Mouse (Mus musculus): ENCODE measurements at regions not wholly inside any gene's neighbourhood (a gene's known extent, or its start where the extent isn't known, plus 50 kb on each side); places are given as distances from the start of the nearest gene placed in this dataset.
"Not testable (repeated sequence)": the region's sequence is repeated elsewhere in the genome, so short reads cannot be mapped to it uniquely, and the experiment has no call there.

DNA sequence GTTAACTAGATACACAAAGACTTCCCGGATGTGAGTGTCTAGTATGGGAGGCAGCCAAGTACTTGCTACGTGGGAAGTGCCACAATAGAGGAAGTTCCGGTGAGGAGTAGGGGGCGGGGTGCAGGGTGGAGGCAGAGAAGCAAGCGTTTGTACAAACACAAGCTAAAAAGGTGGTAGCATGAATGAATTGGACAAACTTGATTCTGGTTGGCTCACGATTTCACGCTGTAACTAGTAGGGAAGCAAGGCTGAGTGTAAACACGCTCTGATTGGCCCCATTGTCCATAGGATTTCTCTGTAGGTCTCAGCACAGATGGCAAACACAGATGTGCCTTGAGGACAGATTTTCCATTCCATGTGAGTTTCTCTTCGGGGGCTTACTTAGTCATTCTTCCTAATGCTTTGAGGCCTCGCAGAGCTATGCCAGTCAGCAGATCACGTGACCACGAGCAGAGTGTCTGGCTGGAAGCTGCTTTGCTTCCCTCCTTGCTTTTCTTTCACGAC is 76.6 kb upstream of the Ptgfr start:
- no peak for DNase-seq
- no peaks in the 10 kb centered on the region for H3K4me1 ChIP-seq (ENCODE audit: control insufficient read depth, insufficient read depth, low read length)
- WGBS = 47% methylated on average over 13 of the region's 13 CpGs
- no peak overlapping the region for H3K27ac ChIP-seq (ENCODE audit: insufficient read depth, low read length)
- H3K27me3 ChIP-seq (ENCODE audit: control insufficient read depth, insufficient read depth, low read length) = no peaks in the 10 kb centered on the region
- TF ChIP-seq CTCF (IDR thresholded peaks at IDR 0.05; ENCODE audit: borderline replicate concordance, insufficient read depth, low read depth, low read length) = no peak
- no peak for TF ChIP-seq POLR2A (IDR thresholded peaks at IDR 0.05; ENCODE audit: borderline replicate concordance, insufficient read depth, low read length)
- H3K4me3 ChIP-seq (replicated peaks; ENCODE audit: insufficient read depth, low read depth, low read length) = no peak overlapping the region

DNA sequence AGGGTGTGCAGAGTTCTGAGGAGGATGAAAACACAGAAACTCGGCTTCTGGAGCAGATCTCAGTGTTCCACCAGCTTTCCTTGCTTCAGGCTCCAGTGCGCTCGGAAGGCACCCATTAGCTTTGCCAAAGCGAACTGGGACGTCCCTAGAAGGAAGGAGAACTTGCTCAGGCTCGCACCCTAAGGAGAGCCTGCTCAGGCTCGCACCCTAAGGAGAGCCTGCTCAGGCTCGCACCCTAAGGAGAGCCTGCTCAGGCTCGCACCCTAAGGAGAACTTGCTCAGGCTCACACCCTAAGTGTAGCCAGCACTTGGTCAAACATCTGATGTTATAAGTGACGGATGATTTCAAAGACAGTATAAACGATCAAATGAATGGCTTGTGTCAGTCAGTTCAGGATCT is 74.9 kb upstream of the Ptgfr start:
- not testable (repeated sequence) for H3K27ac ChIP-seq (ENCODE audit: insufficient read depth, low read length); DNase-seq; H3K4me1 ChIP-seq (ENCODE audit: control insufficient read depth, insufficient read depth, low read length); H3K27me3 ChIP-seq (ENCODE audit: control insufficient read depth, insufficient read depth, low read length); H3K4me3 ChIP-seq (replicated peaks; ENCODE audit: insufficient read depth, low read depth, low read length)
- whole genome bisulfite sequencing = 70% methylated on average over 11 of the region's 11 CpGs

DNA sequence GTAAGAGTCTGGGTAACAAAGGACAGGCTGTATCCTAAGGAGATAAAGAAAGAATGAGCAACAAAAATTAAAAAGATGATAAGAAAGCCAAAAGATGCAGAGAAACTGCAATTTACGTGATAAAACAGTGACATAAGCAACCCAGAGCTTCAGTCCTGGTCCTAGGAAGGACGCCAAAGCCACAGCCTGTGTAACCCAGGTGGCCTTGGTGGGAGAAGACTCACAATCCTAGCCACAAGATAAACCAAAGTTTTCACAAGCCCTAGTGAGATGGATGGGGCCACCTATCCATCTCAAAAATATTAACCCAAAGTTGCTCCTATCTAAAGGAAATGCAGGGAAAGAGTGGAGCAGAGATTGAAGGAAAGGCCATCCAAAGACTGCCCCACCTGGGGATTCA is 73.4 kb upstream of the Ptgfr start:
- DNase-seq = no peak
- 87% methylated on average over 2 of the region's 2 CpGs for WGBS
- Histone ChIP-seq H3K4me1 (ENCODE audit: control insufficient read depth, insufficient read depth, low read length) (no peaks in the 10 kb centered on the region), H3K27me3 (ENCODE audit: control insufficient read depth, insufficient read depth, low read length) (no peaks in the 10 kb centered on the region), H3K4me3 (replicated peaks; ENCODE audit: insufficient read depth, low read depth, low read length) (no peak overlapping the region), H3K27ac (ENCODE audit: insufficient read depth, low read length) (no peak overlapping the region)
- TF ChIP-seq POLR2A (IDR thresholded peaks at IDR 0.05; ENCODE audit: borderline replicate concordance, insufficient read depth, low read length) (no peak), CTCF (IDR thresholded peaks at IDR 0.05; ENCODE audit: borderline replicate concordance, insufficient read depth, low read depth, low read length) (no peak)

DNA sequence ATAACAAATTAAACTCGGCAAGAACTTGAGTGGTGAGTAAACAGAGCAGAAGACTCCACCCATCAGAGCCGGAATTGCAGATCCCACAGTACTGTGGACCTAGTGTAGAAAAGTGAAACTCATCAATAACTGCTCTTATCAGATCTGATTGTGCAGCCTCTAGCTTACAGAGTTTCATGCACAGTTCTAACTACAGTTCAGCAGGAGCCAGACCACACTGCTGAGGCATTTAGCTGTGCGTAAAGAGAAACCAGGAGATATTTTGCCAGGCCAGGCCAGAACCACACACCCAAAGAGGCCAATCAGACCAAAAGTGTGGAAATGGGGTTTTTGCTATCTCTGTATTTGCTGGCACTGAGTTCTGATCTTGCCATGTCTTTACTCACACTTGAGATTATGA is 71.9 kb upstream of the Ptgfr start:
- no peak overlapping the region for H3K4me3 ChIP-seq (replicated peaks; ENCODE audit: insufficient read depth, low read depth, low read length)
- H3K4me1 ChIP-seq (ENCODE audit: control insufficient read depth, insufficient read depth, low read length) = no peaks in the 10 kb centered on the region
- TF ChIP-seq CTCF (IDR thresholded peaks at IDR 0.05; ENCODE audit: borderline replicate concordance, insufficient read depth, low read depth, low read length) (no peak), POLR2A (IDR thresholded peaks at IDR 0.05; ENCODE audit: borderline replicate concordance, insufficient read depth, low read length) (no peak)

DNA sequence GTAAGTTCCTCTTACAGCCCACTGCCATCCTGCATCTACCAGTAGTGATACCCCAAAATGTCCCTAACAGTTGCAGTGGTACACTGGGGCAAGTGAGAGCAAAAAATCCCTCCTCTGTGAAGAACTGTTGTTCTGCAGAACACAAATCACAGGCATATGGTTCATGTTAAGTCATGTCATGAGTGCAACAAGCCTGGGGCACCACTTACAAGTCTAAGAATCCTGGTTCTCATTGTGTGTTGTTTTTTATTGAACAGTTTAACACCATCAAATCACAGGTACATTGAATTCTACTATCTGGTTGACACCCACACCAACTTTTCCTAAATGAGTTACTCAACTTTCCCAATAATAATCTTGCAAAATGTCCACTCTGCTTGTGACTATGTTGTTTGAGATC is 71.5 kb upstream of the Ptgfr start:
- no peak for TF ChIP-seq CTCF (IDR thresholded peaks at IDR 0.05; ENCODE audit: borderline replicate concordance, insufficient read depth, low read depth, low read length)
- TF ChIP-seq POLR2A (IDR thresholded peaks at IDR 0.05; ENCODE audit: borderline replicate concordance, insufficient read depth, low read length) = no peak
- H3K27ac ChIP-seq (ENCODE audit: insufficient read depth, low read length) = no peak overlapping the region
- H3K4me1 ChIP-seq (ENCODE audit: control insufficient read depth, insufficient read depth, low read length) = no peaks in the 10 kb centered on the region
- no peaks in the 10 kb centered on the region for H3K27me3 ChIP-seq (ENCODE audit: control insufficient read depth, insufficient read depth, low read length)
- H3K4me3 ChIP-seq (replicated peaks; ENCODE audit: insufficient read depth, low read depth, low read length) = no peak overlapping the region
- DNase-seq = no peak

More for the DNA sequence above, 71.9 kb upstream of the Ptgfr start:
- no peaks in the 10 kb centered on the region for H3K27me3 ChIP-seq (ENCODE audit: control insufficient read depth, insufficient read depth, low read length)
- DNase-seq = no peak
- H3K27ac ChIP-seq (ENCODE audit: insufficient read depth, low read length) = no peak overlapping the region
- WGBS = 66% methylated on average over 3 of the region's 3 CpGs

DNA sequence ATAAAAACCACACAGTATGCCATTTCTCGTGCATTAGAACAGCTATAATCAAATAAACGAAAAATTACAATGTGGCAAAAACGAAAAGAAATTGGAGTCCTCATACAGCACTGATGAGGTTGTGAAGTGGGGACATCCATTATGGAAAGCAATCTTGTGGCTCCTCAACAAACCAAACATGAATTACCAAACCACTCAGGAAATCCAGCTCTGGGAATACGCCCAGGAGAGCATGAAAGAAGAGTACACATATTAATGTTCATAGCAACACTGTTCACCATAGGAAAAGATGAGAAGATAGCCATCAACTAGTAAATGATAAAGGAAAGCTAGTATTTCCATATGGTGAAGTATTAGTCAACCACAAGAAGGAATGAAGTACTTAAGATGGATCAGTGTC is 68.3 kb upstream of the Ptgfr start:
- 93% methylated on average over 4 of the region's 4 CpGs for WGBS
- DNase-seq = no peak
- no peak for TF ChIP-seq CTCF (IDR thresholded peaks at IDR 0.05; ENCODE audit: borderline replicate concordance, insufficient read depth, low read depth, low read length)
- TF ChIP-seq POLR2A (IDR thresholded peaks at IDR 0.05; ENCODE audit: borderline replicate concordance, insufficient read depth, low read length) = no peak
- Histone ChIP-seq H3K27me3 (ENCODE audit: control insufficient read depth, insufficient read depth, low read length) (no peaks in the 10 kb centered on the region), H3K4me1 (ENCODE audit: control insufficient read depth, insufficient read depth, low read length) (no peaks in the 10 kb centered on the region), H3K4me3 (replicated peaks; ENCODE audit: insufficient read depth, low read depth, low read length) (no peak overlapping the region), H3K27ac (ENCODE audit: insufficient read depth, low read length) (no peak overlapping the region)

DNA sequence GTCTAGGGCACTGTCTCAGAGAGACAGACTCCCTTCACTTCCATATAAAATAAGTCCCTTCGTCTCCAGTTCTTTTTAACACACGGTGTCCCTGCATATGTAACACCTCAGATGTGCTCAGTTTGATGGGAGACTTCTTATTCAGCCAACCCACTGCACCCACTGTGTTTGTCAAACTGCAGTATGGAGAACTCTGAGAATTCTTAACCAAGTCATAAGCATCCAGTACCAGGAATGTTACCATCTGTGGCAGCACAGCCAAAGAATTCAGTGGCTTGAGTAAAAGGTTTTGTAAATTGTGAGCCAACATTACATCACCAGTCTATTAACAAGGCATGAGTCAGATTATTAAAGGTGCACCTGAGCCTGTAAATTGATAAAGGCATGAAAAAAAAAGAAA is 65.7 kb upstream of the Ptgfr start:
- no peaks in the 10 kb centered on the region for H3K4me1 ChIP-seq (ENCODE audit: control insufficient read depth, insufficient read depth, low read length)
- 93% methylated on average over 2 of the region's 2 CpGs for WGBS
- no peak overlapping the region for H3K4me3 ChIP-seq (replicated peaks; ENCODE audit: insufficient read depth, low read depth, low read length)
- H3K27ac ChIP-seq (ENCODE audit: insufficient read depth, low read length) = no peak overlapping the region
- no peaks in the 10 kb centered on the region for H3K27me3 ChIP-seq (ENCODE audit: control insufficient read depth, insufficient read depth, low read length)
- TF ChIP-seq CTCF (IDR thresholded peaks at IDR 0.05; ENCODE audit: borderline replicate concordance, insufficient read depth, low read depth, low read length) = no peak
- TF ChIP-seq POLR2A (IDR thresholded peaks at IDR 0.05; ENCODE audit: borderline replicate concordance, insufficient read depth, low read length) = no peak
- no peak for DNase-seq

DNA sequence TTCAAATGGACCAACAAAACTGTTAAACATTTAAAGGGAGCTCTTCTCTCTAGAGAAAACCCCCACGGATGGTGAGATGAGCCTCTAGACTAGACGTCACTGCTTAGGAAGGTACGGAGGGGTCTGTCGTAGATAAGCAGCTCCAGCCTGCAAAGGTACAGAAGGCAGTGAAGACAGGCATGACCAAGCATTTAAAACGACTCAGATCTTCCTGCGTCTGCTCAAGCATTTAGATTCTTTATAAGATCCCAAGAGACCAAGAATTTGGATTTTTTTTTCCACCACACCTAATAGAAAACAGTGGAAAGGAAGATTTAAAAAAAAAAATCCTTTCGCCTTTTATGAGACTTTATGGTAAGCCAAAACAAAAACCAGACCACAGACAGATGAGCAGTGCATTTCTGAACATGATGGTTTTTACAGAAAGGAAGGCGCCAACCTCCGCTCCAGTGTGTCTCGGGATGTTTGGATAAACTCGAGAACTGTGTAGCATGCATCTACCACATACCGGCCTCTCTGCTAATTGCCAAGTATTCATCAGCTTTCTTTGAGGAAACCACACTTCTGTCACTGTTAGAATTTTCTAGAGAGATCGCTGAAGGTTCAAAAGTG is 64.9 kb upstream of the Ptgfr start:
- Histone ChIP-seq H3K4me1 (ENCODE audit: control insufficient read depth, insufficient read depth, low read length) (no peaks in the 10 kb centered on the region), H3K4me3 (replicated peaks; ENCODE audit: insufficient read depth, low read depth, low read length) (no peak overlapping the region), H3K27ac (ENCODE audit: insufficient read depth, low read length) (no peak overlapping the region), H3K27me3 (ENCODE audit: control insufficient read depth, insufficient read depth, low read length) (no peaks in the 10 kb centered on the region)
- TF ChIP-seq CTCF (IDR thresholded peaks at IDR 0.05; ENCODE audit: borderline replicate concordance, insufficient read depth, low read depth, low read length) = no peak
- TF ChIP-seq POLR2A (IDR thresholded peaks at IDR 0.05; ENCODE audit: borderline replicate concordance, insufficient read depth, low read length) = no peak
- 77% methylated on average over 13 of the region's 13 CpGs for WGBS
- no peak for DNase-seq

Measured in cerebellum, adult 2 months (tissue).